Mouse (Mus musculus): ENCODE measurements at regions not wholly inside any gene's neighbourhood (a gene's known extent, or its start where the extent isn't known, plus 50 kb on each side); places are given as distances from the start of the nearest gene placed in this dataset.

GRCm38 (mm10) chr14:87749068-87749467 lies 332.6 kb downstream of the Tdrd3 start:
- no peak for TF ChIP-seq CTCF (IDR thresholded peaks at IDR 0.05; ENCODE audit: borderline replicate concordance, extremely low read depth, insufficient read depth, insufficient read length)
- TF ChIP-seq POLR2A (IDR thresholded peaks at IDR 0.05; ENCODE audit: borderline replicate concordance, extremely low read depth, insufficient read depth, insufficient read length, poor library complexity, severe bottlenecking) = no peak

Data from brain, embryonic 14.5 days (tissue).